14 mouse cellular contexts compared by ENCODE assay signal in the genomic region with DNA sequence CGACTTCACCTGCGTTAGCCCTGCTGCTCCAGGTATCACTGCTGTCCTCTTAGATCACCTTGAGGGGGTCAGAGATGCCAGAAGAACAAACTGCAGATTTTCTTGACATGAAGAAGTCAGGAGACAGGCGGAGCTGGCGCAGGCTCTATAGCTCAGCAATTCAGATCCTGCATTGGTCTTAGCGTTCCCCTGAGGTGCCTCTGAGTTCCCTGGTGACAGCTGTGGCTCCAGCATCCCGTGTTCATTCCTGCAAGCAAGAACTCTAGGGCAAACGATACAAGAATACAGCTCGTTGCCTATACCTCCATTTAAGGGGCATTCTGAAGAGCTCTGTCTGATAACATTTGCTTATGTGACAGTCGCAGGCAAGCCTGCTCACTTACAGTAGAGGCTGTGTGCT.
"Had no signal": no experiment of that assay in that cellular context is flagged by ENCODE, and none has a peak within 500 bp of the region (broad histone marks: within the 10 kb centered on the region; RNA-seq: fewer than 3 reads in every experiment).

No protein-coding gene starts in this region.

- H3K9me3 ChIP-seq: limb, embryonic 15.5 days; liver, embryonic 12.5 days; midbrain, embryonic 10.5 days; midbrain, embryonic 15.5 days; neural tube, embryonic 13.5 days had no signal

- H3K27me3 ChIP-seq: limb, embryonic 15.5 days; liver, embryonic 12.5 days; midbrain, embryonic 15.5 days; neural tube, embryonic 13.5 days had no signal

- DNase-seq: kidney, postnatal 25 days; lung, embryonic 14.5 days; lung, postnatal 10 days; lung, postnatal 4 days; retina, postnatal 1 day; right cerebral cortex, postnatal 4 days; spleen, adult 18-20 months; thymus, adult 18-20 months; thymus, postnatal 14 days had no signal

- H3K4me1 ChIP-seq: limb, embryonic 15.5 days; liver, embryonic 12.5 days; midbrain, embryonic 10.5 days; midbrain, embryonic 15.5 days; neural tube, embryonic 13.5 days had no signal

- H3K4me2 ChIP-seq: limb, embryonic 15.5 days; liver, embryonic 12.5 days; lung, embryonic 14.5 days; midbrain, embryonic 15.5 days; neural tube, embryonic 13.5 days had no signal

- H3K36me3 ChIP-seq: limb, embryonic 15.5 days; liver, embryonic 12.5 days; midbrain, embryonic 10.5 days; midbrain, embryonic 15.5 days; neural tube, embryonic 13.5 days had no signal

- H3K27ac ChIP-seq: limb, embryonic 15.5 days; liver, embryonic 12.5 days; midbrain, embryonic 10.5 days; midbrain, embryonic 15.5 days; neural tube, embryonic 13.5 days had no signal

- H3K4me3 ChIP-seq: limb, embryonic 15.5 days; liver, embryonic 12.5 days; midbrain, embryonic 10.5 days; midbrain, embryonic 15.5 days; neural tube, embryonic 13.5 days had no signal

- H3K9ac ChIP-seq: limb, embryonic 15.5 days; liver, embryonic 12.5 days; lung, embryonic 14.5 days; midbrain, embryonic 15.5 days; neural tube, embryonic 13.5 days had no signal

- ATAC-seq: liver, embryonic 12.5 days; midbrain, embryonic 15.5 days had no signal
